Mouse (Mus musculus) heart, adult 2 months (tissue): ENCODE results near the gene Nfatc4. TPM values are rescaled to one million over a fixed set of nuclear protein-coding genes. Genes with fewer than 3 reads are reported as not detected.
A peak's percentile ranks its signal among the peaks of the same experiment; 100 is the strongest.

Experiments
- DNase-seq, 2 experiments: peaks; one replicate each; pipeline ENCODE4 v3.0.0; 2021
- H3K27ac ChIP-seq: fragments of 200-600 bp; 2 replicates; pipeline ENCODE4 v1.8.1; 2022
- H3K27me3 ChIP-seq: fragments of 200-500 bp; 2 replicates; pipeline ENCODE4 v1.6.1; 2012; ENCODE audit warnings: mild to moderate bottlenecking, low read length, inconsistent platforms, mixed read lengths; ENCODE audit not compliant: control insufficient read depth, insufficient read depth
- H3K36me3 ChIP-seq: fragments of 200-500 bp; 2 replicates; pipeline ENCODE4 v1.6.1; 2012; ENCODE audit warnings: low read length, inconsistent platforms; ENCODE audit not compliant: control insufficient read depth, insufficient read depth
- H3K4me1 ChIP-seq: fragments of 200-500 bp; 2 replicates; pipeline ENCODE4 v1.6.1; 2011; ENCODE audit warnings: low read length; ENCODE audit not compliant: control insufficient read depth, insufficient read depth
- H3K4me3 ChIP-seq: fragments of 200-600 bp; 2 replicates; pipeline ENCODE4 v1.8.1; 2022
- H3K79me2 ChIP-seq: fragments of 200-500 bp; replicated peaks from 2 replicates; pipeline ENCODE4 v1.6.1; 2012; ENCODE audit warnings: mild to moderate bottlenecking, inconsistent platforms, low read length, moderate library complexity, mixed read lengths; ENCODE audit not compliant: control insufficient read depth, insufficient read depth
- H3K9ac ChIP-seq: fragments of 200-500 bp; 2 replicates; pipeline ENCODE4 v1.6.1; 2012; ENCODE audit warnings: low read depth, mild to moderate bottlenecking, control low read depth, inconsistent platforms, low read length, mixed read lengths
- CTCF ChIP-seq: fragments of 200-600 bp; IDR thresholded peaks from 2 replicates; pipeline ENCODE4 v1.8.1; 2022; ENCODE audit warnings: antibody characterized with exemption, mild to moderate bottlenecking, moderate library complexity
- EP300 ChIP-seq: fragments of 200-500 bp; IDR thresholded peaks from 2 replicates; pipeline ENCODE4 v1.6.1; 2011; ENCODE audit warnings: low read depth, low read length, control low read depth; ENCODE audit not compliant: insufficient read depth
- POLR2A ChIP-seq: fragments of 200-500 bp; IDR thresholded peaks from 2 replicates; pipeline ENCODE4 v1.6.1; 2011; ENCODE audit warnings: mild to moderate bottlenecking, low read depth, low read length, control low read depth; ENCODE audit not compliant: insufficient read depth
- WGBS: fragments of 180-500 bp; shearing (Covaris S2); methylation state at CpG from one replicate; pipeline ENCODE4 v1.1.7; 2018; 5-methylcytosine and 5-hydroxymethylcytosine counted together
- intact Hi-C: fragments of 180-260 bp; cut with DNase I; formaldehyde crosslinking; loops from one replicate; pipeline ENCODE4 v1.15.1; 2025
- polyA plus RNA-seq: library from polyadenylated mRNA; depleted of rRNA; stranded (reverse); fragments of >200 nt; gene quantifications from 2 replicates; pipeline ENCODE4 v1.2.3, GENCODE M21; 2012
- total RNA-seq, 2 experiments: library from RNA; stranded (reverse); gene quantifications; 2 replicates each; pipeline ENCODE4 v1.2.3; 2021

Gene Nfatc4
- total and polyA plus RNA-seq, 3 experiments = 3.6 to 6.0 (median 5.1) TPM

DNA sequence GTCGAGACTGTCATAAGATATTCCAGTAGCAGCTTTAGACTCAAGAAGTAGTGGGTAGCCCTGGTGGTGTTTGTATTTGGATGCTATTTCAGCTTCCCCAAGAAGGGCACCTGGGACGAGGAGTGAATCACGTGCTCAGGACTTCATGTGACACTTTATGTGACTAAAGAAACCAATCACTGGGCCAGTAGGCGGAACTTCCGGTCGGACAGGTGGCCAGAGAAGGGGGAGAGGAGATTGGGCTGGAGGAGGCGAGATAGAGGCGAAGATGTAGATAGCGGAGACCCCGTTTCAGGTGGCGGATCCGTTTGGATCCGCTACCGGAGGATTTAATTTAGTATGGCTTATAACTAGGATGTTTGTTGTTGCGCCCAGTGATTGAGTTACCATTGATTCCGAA, 8.1 kb upstream of the Nfatc4 start:
- TF ChIP-seq POLR2A = no peak
- TF ChIP-seq CTCF = no peak
- TF ChIP-seq EP300 = no peak
- peak overlapping the region; percentile 62 for H3K27ac ChIP-seq
- no peaks in the 10 kb centered on the region for H3K79me2 ChIP-seq
- H3K4me1 ChIP-seq = peaks cover 2% of the 10 kb centered on the region; the same call in 1 of the 2 replicates
- DNase-seq = peak; percentile 51 to 63
- H3K9ac ChIP-seq = no peak overlapping the region
- intact Hi-C loops = no loop called here
- no peaks in the 10 kb centered on the region for H3K27me3 ChIP-seq
- H3K36me3 ChIP-seq = no peaks in the 10 kb centered on the region
- 26% methylated on average over 16 of the region's 16 CpGs for WGBS
- H3K4me3 ChIP-seq = peak overlapping the region; percentile 41

DNA sequence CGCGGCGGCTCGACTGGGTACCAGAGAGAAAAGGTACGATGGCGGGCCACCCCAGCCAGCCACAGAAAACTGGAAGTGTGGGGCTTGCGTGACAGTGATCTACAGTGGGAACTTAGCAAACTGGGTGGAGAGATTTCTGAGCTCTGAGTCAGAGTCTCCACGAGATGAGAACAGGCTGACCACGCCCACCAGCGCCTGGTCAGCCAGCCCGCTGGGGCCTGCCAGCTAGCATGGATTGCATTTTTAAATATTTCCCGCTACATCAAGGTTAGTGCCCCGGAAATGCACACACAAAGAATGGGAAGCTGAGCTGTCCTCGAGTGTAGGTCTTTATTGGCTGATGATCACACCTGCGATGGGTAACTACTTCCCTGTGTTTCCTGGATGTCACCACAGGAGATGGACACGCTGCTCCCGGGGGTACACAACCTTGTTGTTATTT, 7.6 kb upstream of the Nfatc4 start:
- intact Hi-C loops = no loop called here
- DNase-seq = peak; percentile 66 to 76
- Histone ChIP-seq H3K4me1 (peaks cover 2% of the 10 kb centered on the region; the same call in 1 of the 2 replicates), H3K27ac (peak overlapping the region; percentile 62), H3K36me3 (no peaks in the 10 kb centered on the region), H3K4me3 (peak overlapping the region; percentile 41), H3K9ac (no peak overlapping the region), H3K79me2 (no peaks in the 10 kb centered on the region), H3K27me3 (no peaks in the 10 kb centered on the region)
- 13% methylated on average over 17 of the region's 17 CpGs for WGBS
- TF ChIP-seq EP300 (no peak), POLR2A (no peak), CTCF (no peak)

DNA sequence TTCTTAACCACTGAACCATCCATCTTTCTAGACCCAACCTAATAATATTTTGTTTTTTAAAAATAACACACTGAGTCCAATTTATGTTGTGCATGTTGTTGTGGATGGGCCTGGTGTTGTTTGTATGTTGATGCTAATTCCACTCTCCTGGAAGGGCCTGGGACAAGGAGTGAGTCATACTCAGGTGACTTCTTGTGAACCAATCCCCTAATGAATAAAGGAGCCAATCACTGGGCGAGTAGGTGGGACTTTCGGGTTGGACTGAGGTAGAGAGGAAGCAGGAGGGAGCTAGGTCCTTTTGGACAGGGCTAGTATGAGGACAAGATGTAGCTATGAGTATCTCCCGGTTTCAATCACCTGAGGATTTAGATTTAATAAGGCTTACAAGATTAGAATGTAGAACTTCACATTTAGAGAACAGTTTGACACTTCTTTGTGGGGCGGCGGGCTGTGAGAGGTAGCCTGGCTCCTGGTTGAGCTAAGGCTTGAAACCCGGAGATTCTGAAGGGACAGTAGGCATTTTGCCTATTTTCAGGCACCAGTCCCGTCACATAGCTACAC, 3.0 kb upstream of the Nfatc4 start:
- Histone ChIP-seq H3K79me2 (no peaks in the 10 kb centered on the region), H3K4me1 (peaks cover 3% of the 10 kb centered on the region), H3K27ac (no peak overlapping the region), H3K36me3 (no peaks in the 10 kb centered on the region), H3K27me3 (no peaks in the 10 kb centered on the region), H3K9ac (no peak overlapping the region), H3K4me3 (no peak overlapping the region)
- intact Hi-C loops = no loop called here
- peak; percentile 1 to 6 for DNase-seq
- WGBS = 75% methylated on average over 7 of the region's 7 CpGs
- TF ChIP-seq EP300 (no peak), POLR2A (no peak), CTCF (no peak)

DNA sequence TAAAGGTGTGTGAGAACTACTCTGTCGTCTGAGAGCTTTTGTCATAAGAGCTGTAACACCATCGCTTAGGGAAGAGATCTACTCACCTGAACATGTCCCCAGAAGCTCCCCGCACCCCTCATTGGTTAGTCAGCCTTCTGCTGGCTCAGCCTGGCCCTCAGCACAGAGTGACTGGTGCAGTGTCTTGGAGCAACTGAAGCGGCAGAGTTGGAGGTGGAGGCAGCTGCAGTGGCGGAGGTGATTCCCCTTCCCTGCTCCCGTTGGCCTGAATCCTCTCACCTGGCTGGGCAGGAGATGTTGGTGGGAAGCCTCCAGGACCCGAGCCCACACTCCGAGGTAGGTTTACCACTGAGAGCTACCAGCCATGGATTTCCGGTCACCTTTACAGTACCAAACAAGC, 2.4 kb upstream of the Nfatc4 start:
- H3K4me3 ChIP-seq = no peak overlapping the region
- no peaks in the 10 kb centered on the region for H3K36me3 ChIP-seq
- H3K9ac ChIP-seq = no peak overlapping the region
- 88% methylated on average over 9 of the region's 9 CpGs for WGBS
- intact Hi-C loops = no loop called here
- no peaks in the 10 kb centered on the region for H3K79me2 ChIP-seq
- H3K27ac ChIP-seq = no peak overlapping the region
- H3K4me1 ChIP-seq = peaks cover 2% of the 10 kb centered on the region; the same call in 1 of the 2 replicates
- TF ChIP-seq EP300 = no peak
- no peak for TF ChIP-seq POLR2A
- TF ChIP-seq CTCF = no peak
- no peaks in the 10 kb centered on the region for H3K27me3 ChIP-seq
- peak; percentile 2 to 6 for DNase-seq

DNA sequence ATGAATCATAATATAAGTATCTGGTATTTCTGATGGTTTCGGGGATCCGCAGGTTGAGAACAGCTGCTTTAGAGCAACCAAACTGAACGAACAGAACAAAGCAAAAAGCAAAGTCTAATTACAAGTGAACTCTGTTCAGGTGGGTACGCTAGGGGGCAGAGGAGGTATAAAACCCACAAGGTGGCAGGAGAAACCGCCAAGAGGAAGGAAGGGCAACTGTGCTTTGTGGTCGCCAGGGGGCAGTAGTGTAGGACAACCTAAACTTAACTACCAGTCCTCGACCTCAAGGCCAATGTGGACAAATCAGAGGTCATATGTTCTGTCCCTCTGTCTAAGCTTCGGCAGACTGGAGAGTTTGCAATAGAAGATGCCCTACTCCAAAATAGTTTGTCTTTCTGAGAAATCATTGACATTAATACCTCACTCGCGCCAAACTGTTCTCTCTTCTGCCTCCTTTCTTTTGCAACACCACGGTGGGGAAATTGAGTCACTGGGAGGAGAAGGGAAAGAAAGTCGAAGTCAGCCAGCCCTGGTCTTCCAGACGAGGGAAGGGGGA, 431 bp upstream of the Nfatc4 start:
- Histone ChIP-seq H3K79me2 (no peaks in the 10 kb centered on the region), H3K4me1 (peaks cover 2% of the 10 kb centered on the region; the same call in 1 of the 2 replicates), H3K4me3 (peak overlapping the region; percentile 67), H3K27ac (peak overlapping the region; percentile 71), H3K36me3 (no peaks in the 10 kb centered on the region), H3K27me3 (no peaks in the 10 kb centered on the region), H3K9ac (peak overlapping the region; percentile 84)
- whole genome bisulfite sequencing = 7% methylated on average over 13 of the region's 13 CpGs
- TF ChIP-seq CTCF (peak; percentile 97), EP300 (peak; percentile 95), POLR2A (no peak)
- intact Hi-C loops = loop anchor here (1.0 kb wide), 2 partner anchors 41 to 96 kb away; no protein-coding TSS in a partner anchor
- peak; percentile 78 to 85 for DNase-seq

DNA sequence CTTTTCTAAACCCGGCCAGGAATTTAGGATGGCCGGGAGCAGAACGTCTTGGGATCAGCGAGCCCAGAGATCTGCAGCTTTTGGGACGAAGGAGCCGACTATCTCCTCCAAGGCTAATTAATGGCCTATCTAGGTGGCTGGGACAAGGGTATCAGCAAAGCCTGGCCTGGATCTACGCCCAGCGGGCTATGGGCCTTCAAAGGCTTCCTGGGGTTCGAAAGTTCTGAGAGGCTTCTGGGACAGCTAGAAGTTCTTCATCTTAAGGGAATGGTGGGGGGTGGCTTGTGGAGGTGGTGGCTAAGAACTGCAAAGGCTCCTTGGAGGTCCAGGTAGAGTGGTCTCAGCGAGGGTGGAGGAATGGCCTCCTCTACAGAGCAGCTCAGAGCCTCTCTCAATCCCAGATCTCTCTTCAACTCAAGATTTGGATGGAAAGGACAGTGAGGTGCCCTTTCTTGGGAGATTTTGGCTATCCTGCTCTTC, 1.1 kb downstream of the Nfatc4 start:
- peaks cover 3% of the 10 kb centered on the region for H3K4me1 ChIP-seq
- no peaks in the 10 kb centered on the region for H3K27me3 ChIP-seq
- peak; percentile 57 to 64 for DNase-seq
- H3K27ac ChIP-seq = peak overlapping the region; percentile 71
- TF ChIP-seq EP300 (no peak), POLR2A (no peak), CTCF (no peak)
- H3K36me3 ChIP-seq = no peaks in the 10 kb centered on the region
- H3K4me3 ChIP-seq = peak overlapping the region; percentile 67
- no peaks in the 10 kb centered on the region for H3K79me2 ChIP-seq
- intact Hi-C loops = no loop called here
- H3K9ac ChIP-seq = peak overlapping the region; percentile 84
- WGBS = 40% methylated on average over 10 of the region's 10 CpGs
